Mouse (Mus musculus) embryonic facial prominence, embryonic 14.5 days (tissue): ENCODE measurements around the gene Lcn8. TPM values are rescaled to one million over a fixed set of nuclear protein-coding genes. Genes with fewer than 3 reads are reported as not detected.

Experiments
- ATAC-seq: fragments of 200-750 bp; cut with Nextera tagmentation; 2 replicates; pipeline ENCODE4 v1.8.0; 2017; ENCODE audit warnings: low read depth, moderate number of reproducible peaks, moderate TSS enrichment
- DNase-seq: peaks from one replicate; pipeline ENCODE4 v3.0.0-alpha.2; 2015; ENCODE audit warnings: low spot score
- H3K27ac ChIP-seq: fragments of 300-500 bp; sonication (generic); replicated peaks from 2 replicates; pipeline ENCODE4 v1.5.1; 2014; ENCODE audit warnings: low read depth, mild to moderate bottlenecking, low read length, moderate library complexity
- H3K27me3 ChIP-seq: fragments of 300-500 bp; sonication (generic); replicated peaks from 2 replicates; pipeline ENCODE4 v1.6.1; 2014; ENCODE audit warnings: low read length; ENCODE audit not compliant: control insufficient read depth, insufficient read depth
- H3K36me3 ChIP-seq: fragments of 300-500 bp; sonication (generic); 2 replicates; pipeline ENCODE4 v1.6.1; 2014; ENCODE audit warnings: low read length, mixed read lengths; ENCODE audit not compliant: control insufficient read depth, insufficient read depth
- H3K4me1 ChIP-seq: fragments of 300-500 bp; sonication (generic); 2 replicates; pipeline ENCODE4 v1.6.1; 2014; ENCODE audit warnings: antibody characterized with exemption, low read length; ENCODE audit not compliant: control insufficient read depth, insufficient read depth
- H3K4me2 ChIP-seq: fragments of 300-500 bp; sonication (generic); 2 replicates; pipeline ENCODE4 v1.6.1; 2014; ENCODE audit warnings: low read depth, mild to moderate bottlenecking, low read length, moderate library complexity, mixed read lengths
- H3K4me3 ChIP-seq: fragments of 300-500 bp; sonication (generic); 2 replicates; pipeline ENCODE4 v1.5.1; 2014; ENCODE audit warnings: low read depth, mild to moderate bottlenecking, low read length
- H3K9ac ChIP-seq: fragments of 300-500 bp; sonication (generic); 2 replicates; pipeline ENCODE4 v1.6.1; 2014; ENCODE audit warnings: low read depth, mild to moderate bottlenecking, low read length, moderate library complexity, mixed read lengths
- H3K9me3 ChIP-seq: fragments of 300-500 bp; sonication (generic); 2 replicates; pipeline ENCODE4 v1.6.1; 2016; ENCODE audit warnings: low read length; ENCODE audit not compliant: control insufficient read depth
- WGBS: fragments of 180-500 bp; shearing (Covaris S2); extraction: QIAGEN DNeasy Blood & Tissue Kit; methylation state at CpG from one replicate; pipeline ENCODE4 v1.1.7; 2014; 5-methylcytosine and 5-hydroxymethylcytosine counted together
- polyA plus RNA-seq: library from polyadenylated mRNA; unstranded; fragments of >200 nt; fragmentation: Nextera tagmentation; extraction: Ambion mirVana; gene quantifications from 2 replicates; pipeline ENCODE4 v1.2.1, GENCODE M21; 2014

The Lcn8 gene
- polyA plus RNA-seq = not detected in 2 replicates

GRCm38 (mm10) chr2:25652902-25653301 lies at the start of gene Lcn8:
Gene Lcn8 (plus strand): TSS chr2:25653120.
- no peak within 1 kb of the TSS for H3K4me3 ChIP-seq
- no peak within 1 kb of the TSS for H3K27ac ChIP-seq
- no peaks in the 10 kb centered on the region for H3K27me3 ChIP-seq
- no peak within 1 kb of the TSS for H3K9ac ChIP-seq
- no peak within 1 kb of the TSS for H3K4me2 ChIP-seq
- ATAC-seq (no peak), DNase-seq (no peak)
- H3K36me3 ChIP-seq = no peaks in the 10 kb centered on the region
- H3K4me1 ChIP-seq = no peaks in the 10 kb centered on the region
- 72% methylated on average over 2 of the region's 2 CpGs for WGBS
- no peaks in the 10 kb centered on the region for H3K9me3 ChIP-seq

GRCm38 (mm10) chr2:25607761-25608622 lies 44.9 kb upstream of the Lcn8 start, which contains the start of gene Rabl6:
Gene Rabl6 (minus strand): TSS chr2:25608521.
- peak within 1 kb of the TSS; percentile 69 for H3K4me2 ChIP-seq
- peak within 1 kb of the TSS; percentile 99 for H3K9ac ChIP-seq
- H3K9me3 ChIP-seq = no peaks in the 10 kb centered on the region
- 0 out of 2 replicates have a peak, but pooled peaks cover 9% of the 10 kb centered on the region for H3K36me3 ChIP-seq
- no peaks in the 10 kb centered on the region for H3K27me3 ChIP-seq
- DNase-seq (peak; percentile 95), ATAC-seq (peak; percentile 93)
- peak within 1 kb of the TSS; percentile 99 for H3K4me3 ChIP-seq
- peak within 1 kb of the TSS; percentile 96 for H3K27ac ChIP-seq
- 0% methylated on average over 50 of the region's 80 CpGs for WGBS
- H3K4me1 ChIP-seq = peaks cover 17% of the 10 kb centered on the region

- Histone ChIP-seq H3K27ac (peak overlapping the region; percentile 96), H3K4me1 (peaks cover 17% of the 10 kb centered on the region), H3K4me2 (peak overlapping the region; percentile 69), H3K4me3 (peak overlapping the region; percentile 99), H3K27me3 (no peaks in the 10 kb centered on the region), H3K9me3 (no peaks in the 10 kb centered on the region), H3K36me3 (0 out of 2 replicates have a peak, but pooled peaks cover 3% of the 10 kb centered on the region), H3K9ac (peak overlapping the region; percentile 99)
- DNase-seq = no peak
- 63% methylated on average over 10 of the region's 10 CpGs for WGBS
- ATAC-seq = 0 out of 2 replicates have a peak, but pooled peaks have one; percentile 1
Observed at GRCm38 (mm10) chr2:25608671-25609070, 44.2 kb upstream of the Lcn8 start.

GRCm38 (mm10) chr2:25616398-25616797 lies 36.5 kb upstream of the Lcn8 start:
- Histone ChIP-seq H3K4me2 (peak overlapping the region; percentile 27), H3K9ac (no peak overlapping the region), H3K27me3 (peaks cover 32% of the 10 kb centered on the region)

GRCm38 (mm10) chr2:25617578-25617977 lies 35.3 kb upstream of the Lcn8 start, which contains the start of gene Ccdc183:
Gene Ccdc183 (minus strand): TSS chr2:25617678.
- Histone ChIP-seq H3K4me2 (no peak within 1 kb of the TSS; the same call in 1 of the 2 replicates), H3K4me1 (peaks cover 10% of the 10 kb centered on the region), H3K9me3 (no peaks in the 10 kb centered on the region), H3K27me3 (peaks cover 32% of the 10 kb centered on the region), H3K27ac (no peak within 1 kb of the TSS), H3K36me3 (no peaks in the 10 kb centered on the region), H3K9ac (no peak within 1 kb of the TSS), H3K4me3 (no peak within 1 kb of the TSS)
- ATAC-seq (no peak), DNase-seq (no peak)
- WGBS = 82% methylated on average over 3 of the region's 3 CpGs

More at GRCm38 (mm10) chr2:25616398-25616797, 36.5 kb upstream of the Lcn8 start:
- DNase-seq (no peak), ATAC-seq (no peak)
- Histone ChIP-seq H3K9me3 (no peaks in the 10 kb centered on the region), H3K4me3 (peak overlapping the region; percentile 17; the same call in 1 of the 2 replicates), H3K36me3 (no peaks in the 10 kb centered on the region), H3K27ac (no peak overlapping the region), H3K4me1 (peaks cover 9% of the 10 kb centered on the region)
- WGBS = 23% methylated on average over 13 of the region's 22 CpGs

- no peak overlapping the region for H3K4me2 ChIP-seq
- H3K9ac ChIP-seq = no peak overlapping the region
Observed at GRCm38 (mm10) chr2:25620386-25620785, 32.5 kb upstream of the Lcn8 start.

GRCm38 (mm10) chr2:25620852-25621228 lies 32.1 kb upstream of the Lcn8 start:
- Histone ChIP-seq H3K9ac (no peak overlapping the region), H3K9me3 (no peaks in the 10 kb centered on the region), H3K36me3 (no peaks in the 10 kb centered on the region), H3K27me3 (peaks cover 20% of the 10 kb centered on the region), H3K4me1 (peaks cover 10% of the 10 kb centered on the region), H3K4me2 (peak overlapping the region; percentile 88), H3K27ac (no peak overlapping the region), H3K4me3 (0 out of 2 replicates have a peak overlapping the region, but pooled peaks have one; percentile 51)
- ATAC-seq (no peak), DNase-seq (no peak)
- WGBS = 80% methylated on average over 4 of the region's 4 CpGs

More at GRCm38 (mm10) chr2:25620386-25620785, 32.5 kb upstream of the Lcn8 start:
- DNase-seq (no peak), ATAC-seq (no peak)
- Histone ChIP-seq H3K4me3 (no peak overlapping the region), H3K9me3 (no peaks in the 10 kb centered on the region), H3K4me1 (peaks cover 10% of the 10 kb centered on the region), H3K27me3 (peaks cover 25% of the 10 kb centered on the region), H3K36me3 (no peaks in the 10 kb centered on the region), H3K27ac (no peak overlapping the region)
- WGBS = 62% methylated on average over 6 of the region's 6 CpGs

- H3K36me3 ChIP-seq = no peaks in the 10 kb centered on the region
- peaks cover 14% of the 10 kb centered on the region for H3K27me3 ChIP-seq
- H3K9me3 ChIP-seq = no peaks in the 10 kb centered on the region
- peaks cover 5% of the 10 kb centered on the region for H3K4me1 ChIP-seq
- peak within 1 kb of the TSS; percentile 51 for H3K4me3 ChIP-seq
- 8% methylated on average over 33 of the region's 34 CpGs for WGBS
- H3K9ac ChIP-seq = peak within 1 kb of the TSS; percentile 66
- peak within 1 kb of the TSS; percentile 62 for H3K27ac ChIP-seq
- peak; percentile 92 for DNase-seq
- H3K4me2 ChIP-seq = peak within 1 kb of the TSS; percentile 88
- peak; percentile 95 for ATAC-seq
Observed at GRCm38 (mm10) chr2:25621229-25622200, 31.4 kb upstream of the Lcn8 start, which contains the start of gene Tmem141. Gene Tmem141 (minus strand): TSS chr2:25622005.
